Mouse (Mus musculus) heart, adult 9 months (tissue): ENCODE results near the gene Glb1.
A peak's percentile ranks its signal among the peaks of the same experiment; 100 is the strongest.
"Not testable (repeated sequence)": the region's sequence is repeated elsewhere in the genome, so short reads cannot be mapped to it uniquely, and the experiment has no call there.

ENCODE experiments used
- DNase-seq, 2 experiments: peaks; one replicate each; pipeline ENCODE4 v3.0.0; 2022; ENCODE audit warnings: low spot score in 2 of 2

The Glb1 gene

DNA sequence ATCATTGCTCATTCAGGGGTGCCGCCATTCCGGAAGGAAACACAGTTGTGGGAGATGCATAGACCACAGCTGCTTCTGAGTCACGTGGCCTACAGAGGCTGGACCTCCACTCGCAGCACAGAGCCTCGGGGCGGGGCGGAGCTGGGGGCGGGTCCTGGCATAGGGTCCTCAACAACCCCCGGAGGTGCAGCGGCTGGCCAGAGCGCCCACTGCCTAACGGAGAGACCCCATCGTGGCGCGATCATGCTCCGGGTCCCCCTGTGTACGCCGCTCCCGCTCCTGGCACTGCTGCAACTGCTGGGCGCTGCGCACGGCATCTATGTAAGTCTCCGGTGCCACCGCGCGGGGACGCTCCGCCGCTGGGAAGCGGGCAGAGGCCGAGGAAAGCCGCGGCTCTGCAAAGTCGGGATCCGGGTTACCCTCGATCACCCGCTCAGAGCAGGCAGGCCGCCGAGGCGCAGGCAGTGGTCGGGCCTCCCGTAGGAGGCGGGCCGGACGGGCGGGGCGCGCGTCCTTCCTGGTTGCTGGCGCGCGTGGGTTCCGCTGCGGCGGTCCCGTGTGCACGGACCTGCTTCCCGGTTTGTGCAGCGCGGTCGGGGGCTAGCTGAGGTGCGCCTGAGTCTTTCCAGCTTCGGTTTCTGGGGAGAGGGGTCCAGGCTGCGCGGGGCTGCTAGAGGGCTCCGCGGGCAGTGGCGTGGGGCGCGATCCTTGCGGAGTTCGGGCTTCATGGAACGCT lies at the start of gene Glb1, which contains the start of gene Tmppe:
Glb1 (plus strand) TSS at position 128 of the 736 bp plus-strand sequence.
Tmppe (plus strand) TSS at position 157 of the 736 bp plus-strand sequence.
- peak; percentile 82 to 85 for DNase-seq

DNA sequence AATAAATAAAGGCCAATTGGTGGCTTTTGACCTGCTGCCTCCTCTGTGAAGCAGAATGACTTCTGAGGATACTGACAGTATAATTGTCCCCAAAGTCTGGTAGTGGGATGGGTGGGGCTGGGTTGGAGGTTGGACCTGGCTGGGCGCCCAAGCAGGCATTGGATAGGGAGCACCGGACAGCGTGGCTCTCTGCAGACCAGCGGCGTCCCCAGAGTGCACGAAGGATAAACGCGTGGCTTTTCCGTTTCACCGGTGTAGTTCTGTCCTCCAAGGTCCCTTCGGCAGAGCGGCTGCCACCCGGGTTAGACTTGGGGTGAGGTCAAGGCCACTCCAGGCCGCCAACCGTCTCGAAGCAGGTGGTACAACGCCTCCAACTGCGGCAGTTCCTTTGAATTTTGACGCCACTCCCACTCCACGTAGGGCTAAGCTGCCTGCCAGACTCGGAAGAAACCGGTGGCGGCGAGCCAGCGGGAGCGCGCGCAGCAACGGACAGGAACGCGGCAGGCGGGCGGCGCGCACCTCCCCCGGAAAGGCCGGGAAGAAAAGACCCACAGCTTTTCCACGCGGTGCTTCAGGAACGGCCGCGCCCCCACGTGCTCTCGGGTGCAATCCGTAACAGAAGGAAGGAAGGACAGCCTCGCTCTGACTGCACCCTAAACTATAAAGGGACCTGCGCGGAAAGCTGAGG lies 32.9 kb upstream of the Glb1 start:
- DNase-seq, result peak; percentile 73 to 82

DNA sequence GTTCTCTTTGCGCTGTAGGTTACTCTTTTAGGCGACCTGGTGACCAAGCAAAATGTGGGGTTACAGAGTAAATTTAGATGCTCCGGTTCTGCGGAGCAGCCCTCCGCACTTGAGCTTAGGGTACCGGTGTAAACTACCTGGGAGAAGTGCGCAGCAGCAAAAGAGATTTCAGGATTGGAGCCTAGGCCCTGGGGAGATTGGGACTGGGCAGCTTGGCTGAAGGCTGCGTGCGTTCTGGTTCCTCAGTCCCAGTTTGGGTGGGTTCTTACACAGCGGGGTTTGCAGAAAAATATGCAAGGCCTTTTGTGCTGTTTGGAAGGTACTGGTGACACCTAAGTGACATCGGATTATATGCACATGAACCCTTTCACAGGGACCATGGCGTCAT lies 32.4 kb upstream of the Glb1 start:
- no peak for DNase-seq

DNA sequence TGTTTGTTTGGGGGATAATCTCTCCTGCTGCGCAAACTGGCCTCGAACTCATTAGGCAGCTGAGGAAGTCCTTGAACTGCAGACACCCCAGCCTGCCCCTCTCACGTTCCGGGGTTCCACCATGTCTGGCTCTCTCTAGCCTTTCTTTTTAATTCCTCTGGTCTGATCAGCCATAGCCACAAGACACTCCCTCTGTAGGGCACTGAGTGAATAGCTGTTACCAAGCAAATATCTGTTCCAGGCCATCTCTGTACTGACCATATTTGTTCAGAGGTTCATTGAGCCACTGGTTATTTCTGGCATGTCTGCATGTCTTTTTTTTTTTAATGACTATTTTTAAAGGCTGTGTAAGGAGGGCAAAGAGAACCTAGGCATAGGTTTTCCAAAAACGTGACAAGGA lies 31.5 kb upstream of the Glb1 start:
- not testable (repeated sequence) for DNase-seq

DNA sequence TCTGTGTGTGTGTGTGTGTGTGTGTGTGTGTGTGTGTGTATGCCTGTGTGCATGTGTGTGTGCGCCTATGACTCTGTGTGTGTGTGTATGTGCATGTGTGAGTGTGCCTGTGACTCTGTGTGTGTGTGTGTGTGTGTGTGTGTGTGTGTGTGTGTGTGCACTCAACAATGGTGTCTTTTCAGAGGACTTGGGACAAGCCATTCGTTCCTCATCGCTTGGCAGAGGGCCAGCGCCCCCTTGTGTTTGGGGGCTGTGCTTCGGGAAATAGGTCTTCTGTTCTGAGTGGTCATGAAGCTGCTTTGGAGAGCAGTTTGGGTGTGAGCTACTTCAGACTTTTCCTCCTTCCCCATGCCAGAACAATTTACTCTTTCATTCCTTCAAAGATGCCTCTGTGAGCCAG lies 29.2 kb upstream of the Glb1 start:
- DNase-seq, result not testable (repeated sequence)

DNA sequence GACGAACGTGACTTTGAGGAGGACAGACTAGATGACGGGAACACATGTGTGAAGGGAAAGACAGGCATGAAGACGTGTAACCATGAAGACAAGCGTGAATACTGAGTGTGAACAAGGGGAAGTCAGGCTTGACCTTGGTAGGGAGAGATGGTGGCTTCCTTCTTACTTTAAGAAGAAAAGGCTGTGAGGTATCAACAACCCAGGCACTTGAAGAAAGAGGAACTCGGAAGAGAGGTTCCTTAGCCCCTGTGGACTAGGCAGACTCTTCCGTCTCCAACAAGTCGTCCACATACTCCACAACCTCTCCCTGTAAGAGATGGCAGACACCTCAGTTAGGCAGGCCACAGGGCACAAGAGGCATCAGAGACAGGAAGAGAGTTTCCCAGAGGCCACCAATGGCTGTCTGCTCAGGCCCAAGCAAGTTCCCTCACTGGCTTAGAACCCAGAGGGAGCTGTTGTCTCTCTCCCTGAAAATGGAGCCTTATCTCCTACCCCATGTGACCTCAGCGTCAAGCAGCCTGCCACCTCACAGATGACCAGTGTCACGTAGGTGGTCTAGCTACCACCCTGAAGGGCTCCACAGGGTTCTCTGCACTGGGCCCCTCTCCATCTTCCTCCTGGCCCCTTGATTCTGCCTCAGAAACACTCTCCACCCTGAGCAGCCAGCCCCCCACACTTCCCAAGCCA lies 25.5 kb upstream of the Glb1 start:
- no peak for DNase-seq

DNA sequence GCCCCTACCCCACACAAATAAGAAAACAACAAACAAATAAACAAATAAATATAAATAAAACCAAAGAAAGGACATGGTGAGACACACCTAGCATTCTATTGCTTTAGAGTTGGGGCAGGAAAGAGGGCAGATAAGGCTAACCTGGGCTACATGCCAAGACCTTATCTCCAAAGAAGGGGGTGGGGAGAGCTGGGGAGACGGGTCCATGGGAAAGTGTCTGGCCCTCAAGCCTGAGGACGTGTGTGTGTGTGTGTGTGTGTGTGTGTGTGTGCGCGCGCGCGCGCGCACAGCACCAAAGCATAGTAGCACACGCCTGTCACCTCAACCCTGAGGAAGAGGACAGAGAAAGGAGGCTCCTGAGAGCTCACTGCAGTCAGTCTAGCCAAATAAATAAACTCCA lies 23.7 kb upstream of the Glb1 start:
- DNase-seq, result peak in 1 of 2 experiments; percentile 31

DNA sequence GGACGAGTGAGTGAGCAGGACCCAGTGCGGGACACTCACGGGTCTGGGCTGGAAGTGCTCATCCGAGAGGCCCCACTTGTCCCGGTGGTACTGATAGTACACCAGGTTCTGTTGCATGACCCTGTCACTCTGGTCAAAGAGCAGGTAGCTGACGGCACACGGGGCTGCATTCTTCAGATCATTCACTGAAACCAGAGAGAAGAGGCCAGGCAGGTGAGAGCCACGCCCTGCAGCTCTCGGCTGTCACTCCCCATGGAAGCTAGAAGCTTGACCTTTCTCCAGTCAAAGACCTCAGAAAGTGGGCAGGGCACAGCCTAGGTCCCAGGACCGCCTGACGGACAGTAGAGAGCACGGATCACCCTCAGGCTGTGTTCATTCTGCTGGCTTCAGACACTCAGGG lies 21.0 kb upstream of the Glb1 start:
- DNase-seq, result no peak

DNA sequence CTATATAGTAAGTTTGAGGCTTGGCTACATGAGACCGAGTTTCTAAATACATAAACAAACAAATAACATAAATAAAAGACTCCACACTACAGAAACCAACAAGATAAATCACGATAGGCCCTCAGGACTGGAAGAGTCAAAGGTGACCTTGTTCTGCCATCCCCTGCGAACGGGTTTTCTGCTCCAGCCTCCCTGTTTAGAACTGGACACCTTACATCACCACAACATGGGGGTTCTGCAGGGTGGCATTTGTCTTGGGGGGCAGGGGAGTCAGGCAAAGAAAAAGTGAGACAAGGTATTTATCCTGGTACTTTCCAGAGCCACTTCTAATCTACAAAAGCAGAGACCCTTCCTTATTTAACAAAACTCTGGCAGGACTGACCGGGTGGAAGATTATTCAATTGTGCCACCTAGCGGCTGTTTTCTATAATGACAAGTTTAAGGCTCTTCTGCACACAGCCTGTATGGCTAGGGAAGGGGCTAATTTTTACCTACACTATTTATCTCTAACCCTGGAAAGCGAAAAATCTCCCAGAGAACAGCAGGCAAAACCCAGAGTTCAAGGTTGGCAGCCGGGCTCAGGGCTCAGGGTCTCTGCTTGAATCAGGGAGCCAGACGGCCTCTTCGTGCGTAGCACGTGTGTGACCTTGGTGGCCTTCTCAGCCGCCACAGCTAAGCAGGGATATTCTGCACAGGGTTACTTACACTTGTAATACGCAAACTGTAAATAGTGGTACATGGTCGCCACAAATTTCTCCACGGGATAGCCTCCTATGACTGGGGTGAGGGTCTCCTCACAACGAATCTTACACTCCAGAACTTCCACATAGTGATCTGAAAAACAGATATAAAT lies 19.8 kb upstream of the Glb1 start:
- DNase-seq, result peak in 1 of 2 experiments; percentile 35

DNA sequence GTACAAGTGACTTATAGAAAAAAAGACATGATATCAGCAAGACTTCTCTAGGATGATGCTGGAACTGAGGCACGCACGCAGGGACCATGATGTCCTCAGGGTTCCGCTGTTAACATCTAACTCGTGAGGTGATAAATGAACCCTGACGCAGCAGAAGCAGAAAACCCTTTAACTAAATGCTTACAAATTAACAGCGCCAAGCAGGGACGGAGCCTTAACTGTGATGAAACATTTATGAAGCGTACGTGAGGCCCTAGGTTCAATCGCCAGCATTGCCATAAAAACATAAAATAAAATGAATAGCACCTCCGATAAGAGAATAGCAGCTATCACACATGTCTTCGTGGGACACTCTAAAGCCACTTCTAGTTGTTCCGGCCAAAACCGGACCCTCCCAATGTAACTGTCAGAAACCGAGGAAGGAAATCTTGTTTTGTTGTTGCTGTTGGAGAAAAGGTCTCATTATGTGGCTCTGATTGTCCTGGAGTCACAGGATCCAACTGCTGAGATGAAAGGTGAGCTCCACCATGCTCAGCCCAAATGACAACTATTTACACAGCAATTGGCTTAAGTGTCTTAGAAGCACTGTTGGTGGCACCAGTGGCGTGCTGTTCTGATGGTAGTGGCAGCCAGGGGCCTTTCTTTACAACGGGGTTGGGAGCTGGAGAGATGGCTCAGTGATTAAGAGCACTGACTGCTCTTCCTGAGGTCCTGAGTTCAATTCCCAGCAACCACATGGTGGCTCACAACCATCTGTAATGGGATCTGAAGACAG lies 17.8 kb upstream of the Glb1 start:
- no peak for DNase-seq

DNA sequence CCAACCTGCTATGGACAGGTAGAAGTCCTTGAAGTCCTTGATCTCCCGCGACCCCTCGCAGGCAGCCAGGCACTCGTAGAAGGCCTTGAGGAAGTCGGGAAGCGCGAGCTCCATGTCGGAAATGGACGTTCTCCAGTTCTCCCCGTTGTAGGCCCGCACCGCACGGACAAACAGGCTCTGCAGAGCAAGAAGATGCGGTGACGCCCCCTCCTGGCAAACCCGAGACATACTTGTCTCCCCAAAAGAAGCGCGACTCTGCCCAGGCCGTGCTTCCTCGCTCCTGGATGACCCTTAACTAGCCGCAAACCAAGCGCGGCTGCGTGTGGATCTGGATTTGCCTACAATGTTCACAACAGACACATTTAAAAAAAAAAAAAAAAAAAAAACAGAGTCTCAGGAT lies 16.2 kb upstream of the Glb1 start:
- DNase-seq, result no peak

DNA sequence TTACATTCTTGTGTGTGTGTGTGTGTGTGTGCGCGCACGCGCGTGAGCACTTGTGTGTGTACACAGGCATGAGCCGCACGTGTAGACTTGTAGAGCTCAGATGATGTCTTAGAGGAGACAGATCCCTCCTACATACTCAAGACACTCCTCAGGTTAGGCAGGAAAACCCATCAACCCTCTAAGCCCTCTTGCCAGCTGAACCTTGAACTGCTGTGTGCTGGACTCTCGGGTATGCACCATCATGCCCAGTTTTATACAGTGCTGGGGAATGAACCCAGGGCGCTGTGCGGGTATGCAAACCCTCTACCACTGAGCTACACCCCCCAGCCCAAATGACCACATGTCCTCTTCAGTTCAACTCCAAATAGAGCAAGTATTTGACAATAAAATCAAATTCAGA lies 15.7 kb upstream of the Glb1 start:
- no peak for DNase-seq

DNA sequence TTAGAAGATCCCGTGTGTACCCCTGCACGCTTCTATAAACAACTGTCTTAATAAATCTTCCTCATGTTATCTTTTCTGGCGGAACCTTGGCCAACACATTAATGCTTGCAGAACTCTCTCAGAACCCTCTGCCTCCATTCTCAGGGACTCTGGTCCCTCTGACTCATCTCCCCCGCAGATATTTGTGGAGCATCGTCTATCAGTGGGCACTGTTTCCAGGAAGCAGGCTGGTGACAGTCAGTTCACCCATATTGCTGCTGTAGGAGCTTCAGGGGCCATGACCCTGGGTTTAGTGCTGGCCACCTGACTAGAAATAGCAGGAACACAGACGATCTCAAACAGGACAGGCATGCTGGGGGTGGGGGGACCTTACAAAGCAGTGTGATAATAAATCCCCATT lies 13.8 kb upstream of the Glb1 start:
- no peak for DNase-seq

DNA sequence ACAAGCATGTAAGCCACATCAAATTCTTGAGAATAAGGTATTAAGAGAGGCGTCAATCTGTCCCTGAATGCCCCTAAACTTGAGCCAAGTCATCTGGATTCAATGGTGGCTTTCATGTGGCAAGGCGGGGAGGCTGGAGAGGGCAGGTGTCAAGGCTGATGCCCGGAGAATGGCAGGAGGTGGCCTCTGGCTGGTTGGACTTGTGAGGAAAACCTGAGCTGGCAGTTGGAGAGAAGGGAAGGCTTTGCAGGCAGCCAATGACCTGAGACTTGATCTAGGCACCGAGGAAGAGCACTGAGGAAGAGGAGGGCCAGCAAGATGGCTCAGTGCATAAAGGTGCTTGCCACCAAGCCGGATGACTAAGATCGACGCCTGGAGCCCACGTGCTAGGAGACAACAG lies 12.6 kb upstream of the Glb1 start:
- no peak for DNase-seq

DNA sequence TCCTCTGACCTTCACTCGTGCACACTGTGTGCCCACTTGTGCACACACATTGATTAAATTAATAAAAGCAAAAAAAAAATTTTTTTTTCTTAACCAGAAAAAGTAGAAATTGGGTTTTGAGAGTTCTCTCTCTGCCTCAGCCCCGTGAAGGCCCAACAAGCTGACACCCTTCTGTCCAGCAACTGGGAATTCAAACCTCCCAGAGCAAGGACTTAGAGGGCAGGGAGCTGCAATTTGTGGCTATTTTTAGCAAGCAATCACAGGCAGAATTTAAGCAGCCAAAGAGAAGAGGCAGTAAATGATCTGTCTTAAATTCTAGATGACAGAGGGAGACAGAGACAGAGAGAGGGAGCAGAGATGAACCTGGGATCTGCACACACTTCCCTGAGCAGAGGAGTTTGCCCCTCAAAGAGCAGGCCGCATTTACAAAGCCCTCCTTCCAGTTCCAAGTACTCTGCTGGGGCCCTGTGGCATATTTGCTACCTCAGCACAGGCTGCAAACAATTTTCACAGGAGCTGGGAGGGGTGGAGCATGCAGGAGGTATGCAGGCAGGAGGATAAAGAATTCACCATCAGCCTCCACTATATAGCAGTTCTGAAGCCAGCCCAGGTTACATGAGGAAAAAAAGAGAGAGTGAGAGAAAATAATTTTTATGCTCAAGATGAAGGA lies 12.0 kb upstream of the Glb1 start:
- peak in 1 of 2 experiments; percentile 43 for DNase-seq

DNA sequence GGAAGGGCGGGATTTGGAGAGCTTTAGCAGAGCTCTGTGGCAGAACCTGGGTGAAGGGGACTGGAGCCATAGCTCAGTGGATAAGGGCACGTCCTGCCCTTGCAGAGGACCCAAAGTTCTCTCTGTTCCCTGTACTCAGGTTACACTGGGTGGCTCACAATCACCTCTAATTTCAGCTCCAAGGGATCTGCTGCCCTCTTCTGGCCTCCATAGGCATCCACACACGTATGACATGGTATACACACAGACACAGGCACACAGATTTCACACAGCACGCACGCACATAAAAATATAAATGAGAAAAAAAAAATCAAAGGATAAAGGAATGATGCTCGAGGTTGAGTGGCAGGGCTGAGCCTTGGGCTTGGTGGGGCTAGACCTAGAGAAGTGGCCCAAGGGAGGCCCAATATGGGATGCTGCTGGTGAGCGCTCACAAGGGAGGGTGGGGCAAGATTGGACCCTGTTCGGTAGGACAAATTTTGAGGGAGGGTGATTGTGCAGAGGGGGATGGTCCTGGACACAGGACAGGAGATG lies 11.4 kb upstream of the Glb1 start:
- DNase-seq, result peak in 1 of 2 experiments; percentile 28

DNA sequence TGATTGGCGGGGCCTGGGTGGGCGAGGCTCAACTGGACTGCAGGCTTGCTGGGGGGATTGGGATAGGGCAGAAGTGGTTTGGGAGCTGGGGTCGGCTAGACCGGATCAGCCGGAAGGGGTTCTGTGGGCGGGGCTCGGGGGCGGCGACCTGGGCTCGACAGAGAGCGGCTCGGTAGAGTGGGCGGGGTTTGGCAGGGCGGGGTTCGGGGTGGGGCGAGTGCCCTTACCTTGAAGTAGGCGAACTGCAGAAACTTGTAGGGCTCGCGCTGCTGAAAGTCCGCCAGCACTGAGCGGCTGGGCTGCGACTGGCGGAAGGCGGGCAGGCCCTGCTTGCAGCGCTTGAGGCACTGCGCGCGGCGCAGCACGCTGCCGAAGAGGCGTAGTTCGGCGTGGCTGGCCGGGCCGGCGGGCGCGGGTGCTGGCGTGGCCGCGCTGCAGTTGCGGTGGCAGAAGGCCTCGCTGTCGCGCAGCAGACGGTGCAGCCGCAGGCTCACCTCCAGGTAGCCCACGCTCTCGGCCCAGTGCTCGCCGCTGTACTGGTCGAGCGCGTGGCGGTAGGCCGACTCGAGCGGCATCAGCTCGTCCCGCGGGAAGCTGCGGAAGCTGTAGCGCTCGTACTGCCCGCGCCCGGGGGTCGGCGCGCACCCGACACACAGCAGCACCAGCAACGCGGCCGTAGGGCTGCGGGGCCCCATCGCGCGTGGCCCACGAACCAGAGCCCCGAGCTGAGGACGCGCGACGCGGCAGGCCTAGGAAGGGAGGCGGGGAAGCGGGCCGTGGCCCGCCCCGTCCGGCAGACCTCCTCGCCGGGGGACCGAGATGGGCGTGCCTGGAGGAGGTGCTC lies 10.7 kb upstream of the Glb1 start, which contains the start of gene Crtap:
Crtap (minus strand) TSS at position 771 of the 844 bp plus-strand sequence.
- peak; percentile 52 to 57 for DNase-seq

DNA sequence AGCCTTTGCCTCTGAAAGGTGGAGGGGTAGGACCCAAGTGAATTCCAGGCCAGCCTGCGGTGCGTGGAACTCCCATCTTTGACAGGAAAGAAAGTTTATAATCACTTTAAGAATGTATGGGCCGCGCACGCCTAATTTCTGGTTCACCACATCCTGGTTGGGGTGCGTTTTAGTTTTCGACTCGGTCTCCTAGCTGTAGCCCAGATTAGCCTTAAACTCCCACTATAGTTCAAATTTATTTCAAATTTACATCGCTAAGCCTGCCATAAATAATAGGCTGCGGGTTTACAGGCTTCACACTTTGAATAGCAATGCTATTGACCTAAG lies 10.2 kb upstream of the Glb1 start:
- DNase-seq, result no peak

DNA sequence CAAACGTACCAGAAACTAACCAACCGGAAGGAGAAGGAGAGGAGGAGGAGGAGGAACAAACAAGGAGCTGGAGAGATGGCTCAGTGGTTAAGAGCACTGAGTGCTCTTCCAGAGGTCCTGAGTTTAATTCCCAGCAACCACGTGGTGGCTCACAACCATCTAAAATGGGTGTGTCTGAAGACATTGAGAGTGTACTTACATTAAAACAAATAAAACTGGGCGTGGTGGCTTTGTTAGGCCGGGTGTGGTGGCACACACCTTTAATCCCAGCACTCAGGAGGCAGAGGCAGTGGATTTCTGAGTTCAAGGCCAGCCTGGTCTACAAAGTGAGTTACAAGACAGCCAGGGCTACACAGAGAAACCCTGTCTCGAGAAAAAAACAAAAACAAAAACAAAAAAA lies 6.7 kb upstream of the Glb1 start:
- DNase-seq, result not testable (repeated sequence)
